16 mouse cellular contexts compared by ENCODE assay signal in the genomic region with DNA sequence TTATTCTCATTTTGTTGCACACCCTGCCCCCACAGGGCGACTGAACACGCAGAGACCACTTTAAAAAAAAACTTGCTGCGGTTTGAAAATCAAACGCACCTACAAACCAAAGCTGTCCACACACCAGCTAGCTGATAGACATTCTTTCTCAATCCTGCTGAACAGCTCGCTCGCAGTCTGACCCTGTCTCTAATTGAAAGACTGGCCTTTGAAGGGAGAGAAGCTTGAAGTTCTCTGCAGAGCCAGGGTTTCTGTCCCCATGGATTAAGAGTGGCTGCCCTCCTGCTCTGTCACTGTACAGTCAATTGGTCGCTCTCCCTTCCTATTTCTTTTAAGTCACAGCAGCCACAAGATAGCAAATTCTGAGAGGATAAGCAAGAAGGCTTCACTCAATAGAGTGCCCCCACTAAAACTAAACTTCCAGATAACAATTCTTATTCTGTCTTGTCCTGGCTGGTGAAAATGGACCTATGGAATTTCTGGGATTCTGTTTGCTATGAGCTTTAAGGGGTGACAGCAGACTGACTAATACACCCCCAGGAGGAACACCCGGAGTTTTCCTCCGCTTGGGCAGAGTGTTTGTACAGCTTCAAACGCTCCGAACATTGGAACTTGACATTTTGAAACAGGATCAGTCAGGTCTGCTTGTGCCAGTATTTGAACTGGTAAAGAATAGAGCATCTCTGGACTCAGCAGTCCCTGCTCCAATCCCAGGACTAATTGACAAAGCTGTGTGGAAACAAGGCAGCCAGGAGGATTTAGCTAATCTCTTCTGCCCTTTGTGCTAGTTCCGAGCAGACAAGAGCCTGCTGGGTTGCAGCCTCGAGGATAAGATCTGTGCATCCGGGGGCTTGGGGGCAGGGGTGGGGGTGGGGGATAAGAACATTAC.
A peak's percentile ranks its signal among the peaks of the same experiment; 100 is the strongest.
DNase-seq lines count a peak whose midpoint lies in the region; ATAC-seq lines count a peak whose summit lies in the region.
"Had no signal": no experiment of that assay in that cellular context is flagged by ENCODE, and none has a peak within 500 bp of the region (broad histone marks: within the 10 kb centered on the region; RNA-seq: fewer than 3 reads in every experiment).

No protein-coding gene starts in this region.

- H3K36me3 ChIP-seq in heart, embryonic 12.5 days, result no peaks in the 10 kb centered on the region
- no peaks in the 10 kb centered on the region for H3K36me3 ChIP-seq in embryonic facial prominence, embryonic 12.5 days
- H3K36me3 ChIP-seq in midbrain, embryonic 10.5 days, result no peaks in the 10 kb centered on the region
- H3K36me3 ChIP-seq: embryonic facial prominence, embryonic 13.5 days; G1E; limb, embryonic 12.5 days had no signal

- no peak for ATAC-seq in heart, embryonic 12.5 days (ENCODE audit: insufficient number of reproducible peaks, low FRiP score)
- ATAC-seq in embryonic facial prominence, embryonic 12.5 days (ENCODE audit: insufficient number of reproducible peaks, insufficient read depth, low FRiP score, low TSS enrichment), result 0 out of 2 replicates have a peak, but pooled peaks have one; percentile 47
- no peak for ATAC-seq in CD4-positive, CD25-positive, alpha-beta regulatory T cell, adult 4 months
- ATAC-seq: intestine, postnatal 0 days had no signal

- H3K9ac ChIP-seq in heart, embryonic 12.5 days, result no peak overlapping the region
- H3K9ac ChIP-seq in embryonic facial prominence, embryonic 12.5 days, result no peak overlapping the region
- H3K9ac ChIP-seq: embryonic facial prominence, embryonic 13.5 days; limb, embryonic 12.5 days had no signal

- H3K27ac ChIP-seq in heart, embryonic 12.5 days (ENCODE audit: poor library complexity, severe bottlenecking), result no peak overlapping the region
- H3K27ac ChIP-seq in embryonic facial prominence, embryonic 12.5 days, result no peak overlapping the region
- peak overlapping the region; percentile 75 for H3K27ac ChIP-seq in midbrain, embryonic 10.5 days (replicated peaks)
- H3K27ac ChIP-seq: embryonic facial prominence, embryonic 13.5 days; limb, embryonic 12.5 days had no signal

- H3K4me1 ChIP-seq in heart, embryonic 12.5 days (replicated peaks), result peaks cover 22% of the 10 kb centered on the region
- peaks cover 14% of the 10 kb centered on the region for H3K4me1 ChIP-seq in embryonic facial prominence, embryonic 12.5 days
- peaks cover 41% of the 10 kb centered on the region for H3K4me1 ChIP-seq in midbrain, embryonic 10.5 days

- peak overlapping the region; percentile 6; the same call in 1 of the 2 replicates for H3K4me2 ChIP-seq in heart, embryonic 12.5 days
- H3K4me2 ChIP-seq in embryonic facial prominence, embryonic 12.5 days (replicated peaks), result no peak overlapping the region
- H3K4me2 ChIP-seq: embryonic facial prominence, embryonic 13.5 days; limb, embryonic 12.5 days had no signal

- WGBS in heart, embryonic 12.5 days, result 21% methylated on average over 14 of the region's 14 CpGs
- WGBS in embryonic facial prominence, embryonic 12.5 days, result 15% methylated on average over 14 of the region's 14 CpGs
- 12% methylated on average over 14 of the region's 14 CpGs for WGBS in midbrain, embryonic 10.5 days

- DNase-seq in heart, adult 11 months, result no peak
- DNase-seq in MN1 (ENCODE audit: low spot score), result peak; percentile 18
- DNase-seq in midbrain, embryonic 10.5 days (ENCODE audit: low spot score), result peak; percentile 78
- no peak for DNase-seq in thymus, postnatal 14 days
- no peak for DNase-seq in left cerebral cortex, postnatal 14 days (ENCODE audit: low spot score in 2 of 2)
- DNase-seq: adrenal gland, postnatal 10 days; cerebellum, adult 11-12 months; layer of hippocampus, adult 9-11 months had no signal

- H3K4me3 ChIP-seq in heart, embryonic 12.5 days, result no peak overlapping the region
- no peak overlapping the region for H3K4me3 ChIP-seq in embryonic facial prominence, embryonic 12.5 days
- H3K4me3 ChIP-seq in midbrain, embryonic 10.5 days, result peak overlapping the region; percentile 12; the same call in 1 of the 2 replicates
- H3K4me3 ChIP-seq: embryonic facial prominence, embryonic 13.5 days; limb, embryonic 12.5 days; megakaryocyte, embryonic 14.5 days had no signal

- intact Hi-C loops in left cerebral cortex, postnatal 14 days (cut with DNase I), result no loop called here

- no peaks in the 10 kb centered on the region for H3K9me3 ChIP-seq in heart, embryonic 12.5 days (replicated peaks)
- H3K9me3 ChIP-seq in embryonic facial prominence, embryonic 12.5 days, result no peaks in the 10 kb centered on the region
- no peaks in the 10 kb centered on the region for H3K9me3 ChIP-seq in midbrain, embryonic 10.5 days (replicated peaks)
- H3K9me3 ChIP-seq: embryonic facial prominence, embryonic 13.5 days; G1E; limb, embryonic 12.5 days; megakaryocyte, embryonic 14.5 days had no signal

- no peaks in the 10 kb centered on the region for H3K27me3 ChIP-seq in heart, embryonic 12.5 days (replicated peaks)
- H3K27me3 ChIP-seq in embryonic facial prominence, embryonic 12.5 days, result no peaks in the 10 kb centered on the region
- no peaks in the 10 kb centered on the region for H3K27me3 ChIP-seq in midbrain, embryonic 10.5 days (ENCODE audit: low read depth, poor library complexity, severe bottlenecking)
- H3K27me3 ChIP-seq: embryonic facial prominence, embryonic 13.5 days; limb, embryonic 12.5 days had no signal

Comparison
In these comparisons a context has a peak if more than half of its experiments do, and no peak if none do; other contexts are left out.
1. DNase-seq: peak in MN1 (single experiment) and midbrain, embryonic 10.5 days (single experiment); none in heart, adult 11 months (single experiment), thymus, postnatal 14 days (single experiment) and left cerebral cortex, postnatal 14 days (0 of 2).